Mouse (Mus musculus) adrenal gland, postnatal 14 days (tissue): ENCODE results near the gene Shb. TPM values are rescaled to one million over a fixed set of nuclear protein-coding genes. Genes with fewer than 3 reads are reported as not detected.

ENCODE experiments used
- DNase-seq: peaks from one replicate; pipeline ENCODE4 v3.0.0; 2021; ENCODE audit warnings: mixed read lengths
- total RNA-seq: library from RNA; stranded (reverse); gene quantifications from 2 replicates; pipeline ENCODE4 v1.2.3, GENCODE M21; 2021

Shb gene
- total RNA-seq, 1 experiment from 2014 or later, result 76.8 TPM

DNA sequence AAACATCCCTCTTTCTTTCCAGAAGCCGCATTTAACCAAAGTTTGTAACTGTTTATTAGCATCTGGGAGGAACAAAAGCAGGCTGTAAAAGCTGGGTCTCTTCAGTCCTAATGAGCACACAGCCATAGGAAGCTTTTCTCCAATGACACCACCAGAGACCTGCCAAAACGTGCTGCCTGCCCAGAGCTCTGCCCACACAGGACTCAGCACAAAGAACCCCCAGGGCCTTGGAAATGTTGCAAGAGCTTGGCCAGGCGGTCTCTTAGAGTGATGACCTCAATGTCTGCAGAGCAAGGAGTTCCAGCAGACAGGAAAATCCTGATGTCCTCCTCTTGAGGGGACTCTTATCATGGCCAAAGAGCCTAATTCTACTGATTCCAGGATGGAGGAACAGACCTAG is 28.5 kb downstream of the Shb start:
- DNase-seq, result peak; percentile 85

DNA sequence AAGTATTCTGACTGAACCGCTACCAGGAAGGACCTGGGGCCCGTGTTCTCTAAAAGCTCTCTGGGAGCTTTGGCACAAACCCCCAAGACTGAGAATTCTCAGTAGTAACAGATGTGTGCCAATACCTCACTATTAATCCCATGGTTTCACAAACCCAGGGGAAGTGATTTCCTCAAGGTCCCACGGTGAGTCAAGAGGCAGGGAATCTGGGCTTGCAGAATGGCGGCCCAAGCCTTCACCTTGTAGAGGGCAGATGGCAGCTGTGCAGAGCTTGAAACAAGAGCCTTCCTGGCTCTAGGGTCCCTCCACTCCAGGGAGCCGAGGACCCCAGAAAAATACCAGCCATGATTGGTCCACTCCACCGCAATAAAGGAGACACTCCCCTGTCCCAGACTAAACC is 28.9 kb downstream of the Shb start:
- peak; percentile 79 for DNase-seq

- DNase-seq, result peak; percentile 70
Observed at GRCm38 (mm10) chr4:45502002-45502401, 30.3 kb downstream of the Shb start.

- peak; percentile 50 for DNase-seq
Observed at GRCm38 (mm10) chr4:45500381-45500780, 31.9 kb downstream of the Shb start.

DNA sequence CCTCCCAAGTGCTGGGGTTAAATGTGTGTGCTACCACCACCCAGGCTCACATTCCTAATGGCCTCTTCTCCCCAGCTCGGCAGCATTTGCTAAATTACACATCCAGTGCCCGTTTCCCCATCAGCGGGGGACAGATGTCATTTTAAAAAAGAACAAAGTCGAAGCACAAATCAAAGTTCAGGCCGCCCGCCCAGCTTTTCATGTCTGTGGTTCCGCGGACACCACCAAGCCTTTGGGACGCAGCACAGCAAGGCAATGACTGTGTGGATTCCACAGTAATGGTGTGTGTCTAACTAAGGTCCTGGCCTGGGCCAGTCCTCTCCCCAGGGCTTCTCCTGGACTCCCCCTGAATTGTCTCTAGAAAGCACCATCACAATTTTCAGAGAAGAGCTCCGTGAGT is 32.7 kb downstream of the Shb start:
- no peak for DNase-seq

- DNase-seq, result no peak
Observed at GRCm38 (mm10) chr4:45499081-45499480, 33.2 kb downstream of the Shb start.

GRCm38 (mm10) chr4:45498345-45498744 is 33.9 kb downstream of the Shb start:
- DNase-seq, result no peak

- no peak for DNase-seq
Observed at GRCm38 (mm10) chr4:45497282-45497681, 35.0 kb downstream of the Shb start.

- no peak for DNase-seq
Observed at GRCm38 (mm10) chr4:45495531-45496201, 36.6 kb downstream of the Shb start.

DNA sequence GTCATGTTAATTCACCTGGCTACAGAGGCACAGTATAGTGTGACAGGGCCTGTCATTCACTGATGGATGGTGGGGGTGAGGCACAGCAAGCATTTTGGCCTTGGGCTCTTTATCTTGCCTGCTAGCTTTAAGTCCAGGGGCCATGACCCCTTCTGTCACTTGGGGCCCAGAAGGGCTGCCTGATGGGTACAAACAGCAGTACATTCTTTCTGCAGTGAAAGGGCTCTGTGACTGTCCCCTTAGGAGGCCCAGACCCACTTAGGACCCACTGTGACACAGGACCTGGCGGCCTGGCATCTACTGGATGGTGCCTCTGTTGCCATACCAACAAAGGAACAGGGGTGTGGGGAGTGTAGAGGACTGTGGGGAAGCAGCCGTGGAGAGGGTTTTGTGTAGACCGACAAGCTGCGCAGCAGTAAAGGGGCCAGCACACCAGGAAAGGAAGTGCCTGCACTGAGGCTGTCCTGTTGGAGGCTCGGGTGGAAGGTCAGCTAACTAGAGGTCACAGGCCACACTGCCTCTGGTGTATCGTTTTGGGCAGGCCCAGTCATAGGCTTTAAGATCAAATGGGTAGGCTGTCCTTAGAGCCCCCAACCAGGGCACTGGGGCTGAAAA is 38.4 kb downstream of the Shb start:
- DNase-seq, result no peak

- DNase-seq, result no peak
Observed at GRCm38 (mm10) chr4:45493118-45493517, 39.2 kb downstream of the Shb start.

DNA sequence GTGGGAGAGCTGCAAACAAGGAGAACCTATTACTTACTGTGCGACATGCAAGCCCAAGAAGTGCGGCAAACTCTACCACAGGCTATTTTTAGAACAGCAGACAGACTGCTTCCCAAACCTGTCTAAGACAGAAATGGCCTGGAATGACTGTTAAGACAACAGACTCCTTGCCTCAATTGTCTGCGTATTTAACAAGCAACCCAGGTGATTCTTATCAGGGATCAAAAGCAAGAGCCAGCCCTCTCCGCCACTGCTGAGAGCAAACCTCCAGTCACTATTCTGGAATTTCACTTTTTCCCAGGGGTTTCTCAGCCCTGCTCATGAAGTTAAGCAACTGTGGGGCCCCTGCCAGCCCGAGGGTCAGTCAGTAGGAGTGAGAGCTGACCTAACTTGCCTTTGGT is 39.6 kb downstream of the Shb start:
- DNase-seq, result peak; percentile 77

GRCm38 (mm10) chr4:45491685-45492601 is 40.3 kb downstream of the Shb start:
- no peak for DNase-seq

- DNase-seq, result no peak
Observed at GRCm38 (mm10) chr4:45491119-45491679, 41.1 kb downstream of the Shb start.

- DNase-seq, result no peak
Observed at GRCm38 (mm10) chr4:45490036-45490752, 42.1 kb downstream of the Shb start.

DNA sequence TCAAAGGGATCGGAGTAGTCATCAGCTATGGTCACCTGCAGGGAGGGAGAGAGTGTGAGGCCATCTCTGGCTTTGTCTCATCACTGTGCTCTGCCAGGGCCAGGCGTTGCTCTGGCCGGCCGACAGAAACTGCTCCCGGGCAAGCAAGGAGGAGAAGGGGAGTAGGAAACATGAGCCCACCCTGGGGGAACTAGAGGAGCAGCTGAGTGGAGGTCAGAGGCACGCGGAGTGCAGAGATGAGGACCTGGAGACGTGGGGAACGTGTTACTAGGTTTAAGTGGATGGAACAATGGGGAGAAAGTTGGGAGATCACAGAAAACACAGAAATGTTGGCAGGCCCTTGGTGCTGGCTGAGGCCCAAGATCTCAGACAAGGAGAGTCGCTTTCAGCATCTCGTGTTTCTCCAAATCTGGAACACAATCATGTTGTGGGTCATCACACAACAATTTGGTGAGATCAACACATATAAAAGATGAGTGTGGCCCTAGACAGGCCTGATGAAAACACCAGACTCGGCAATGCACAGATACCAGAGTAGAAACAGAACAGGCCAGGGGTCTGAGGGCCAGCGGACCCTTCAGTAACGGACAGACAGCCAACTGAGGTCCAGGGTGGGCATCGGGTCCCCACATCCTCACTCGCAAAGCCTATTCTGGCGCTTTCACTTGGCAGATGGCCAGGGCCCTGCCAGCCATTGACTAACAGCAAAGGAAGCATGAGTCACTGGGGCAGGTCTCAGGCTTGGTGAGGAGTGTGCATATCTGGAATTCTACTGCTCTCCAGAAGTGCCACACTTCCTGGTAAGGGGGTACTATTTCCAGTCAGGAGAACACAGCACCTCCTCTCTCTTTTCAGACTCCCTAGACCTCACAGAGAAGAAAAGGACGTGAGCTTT is 42.9 kb downstream of the Shb start:
- peak; percentile 92 for DNase-seq

DNA sequence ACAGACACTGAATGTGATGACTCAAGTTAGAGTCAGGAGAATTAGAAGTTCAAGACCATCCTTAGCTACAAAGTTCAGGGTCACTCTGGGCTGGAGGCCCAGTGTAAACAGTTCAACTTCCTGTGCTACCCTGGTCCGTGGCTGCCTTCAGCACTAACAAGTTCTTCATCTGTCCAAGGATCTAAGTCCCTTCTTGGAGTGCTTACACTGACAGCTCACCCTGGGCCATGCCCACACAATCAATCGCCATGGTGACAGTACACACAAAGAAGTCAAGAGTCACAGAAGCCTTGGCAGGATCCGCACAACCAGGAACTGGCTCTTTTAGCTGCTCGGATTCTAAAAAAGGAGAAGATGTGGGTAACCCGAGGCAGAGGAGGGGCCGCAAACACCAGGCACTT is 44.6 kb downstream of the Shb start:
- DNase-seq, result peak; percentile 74

- no peak for DNase-seq
Observed at GRCm38 (mm10) chr4:45485024-45485423, 47.2 kb downstream of the Shb start.

GRCm38 (mm10) chr4:45483271-45484245 is 48.7 kb downstream of the Shb start:
- peak; percentile 82 for DNase-seq

- DNase-seq, result no peak
Observed at GRCm38 (mm10) chr4:45482271-45482670, 50.0 kb downstream of the Shb start.
